Mouse (Mus musculus) retina, postnatal 1 day (tissue): ENCODE results near the gene Atp8b3.

ENCODE experiments used
- DNase-seq: peaks from one replicate; pipeline ENCODE4 v3.0.0-alpha.2; 2012

Atp8b3 gene

GRCm38 (mm10) chr10:80538710-80539394 is at the start of gene Atp8b3:
Gene Atp8b3, minus strand, starts transcription at chr10:80539124.
- DNase-seq, result peak; percentile 87

GRCm38 (mm10) chr10:80587305-80587657 is 48.4 kb upstream of the Atp8b3 start:
- peak; percentile 56 for DNase-seq

GRCm38 (mm10) chr10:80586407-80587304 is 47.7 kb upstream of the Atp8b3 start:
- DNase-seq, result no peak

- DNase-seq, result no peak
Measured at GRCm38 (mm10) chr10:80585581-80585980, 46.7 kb upstream of the Atp8b3 start.

GRCm38 (mm10) chr10:80584642-80585552 is 46.0 kb upstream of the Atp8b3 start:
- DNase-seq, result no peak

- DNase-seq, result no peak
Measured at GRCm38 (mm10) chr10:80584045-80584488, 45.1 kb upstream of the Atp8b3 start.

GRCm38 (mm10) chr10:80583047-80583446 is 44.1 kb upstream of the Atp8b3 start:
- DNase-seq, result no peak

GRCm38 (mm10) chr10:80578911-80579310 is 40.0 kb upstream of the Atp8b3 start:
- peak; percentile 88 for DNase-seq

GRCm38 (mm10) chr10:80578131-80578750 is 39.3 kb upstream of the Atp8b3 start:
- DNase-seq, result peak; percentile 87

- peak; percentile 95 for DNase-seq
Measured at GRCm38 (mm10) chr10:80577195-80578130, 38.5 kb upstream of the Atp8b3 start, which contains the start of gene Klf16. Gene Klf16, minus strand, starts transcription at chr10:80577321.

GRCm38 (mm10) chr10:80576351-80577194 is 37.6 kb upstream of the Atp8b3 start:
- DNase-seq, result peak; percentile 54

GRCm38 (mm10) chr10:80575925-80576324 is 37.0 kb upstream of the Atp8b3 start:
- no peak for DNase-seq

- DNase-seq, result no peak
Measured at GRCm38 (mm10) chr10:80574896-80575295, 36.0 kb upstream of the Atp8b3 start.

- peak; percentile 47 for DNase-seq
Measured at GRCm38 (mm10) chr10:80573944-80574343, 35.0 kb upstream of the Atp8b3 start.

GRCm38 (mm10) chr10:80572477-80572876 is 33.6 kb upstream of the Atp8b3 start:
- DNase-seq, result no peak

- peak; percentile 62 for DNase-seq
Measured at GRCm38 (mm10) chr10:80570871-80571836, 32.2 kb upstream of the Atp8b3 start.

GRCm38 (mm10) chr10:80570419-80570818 is 31.5 kb upstream of the Atp8b3 start:
- DNase-seq, result no peak

GRCm38 (mm10) chr10:80569664-80570066 is 30.7 kb upstream of the Atp8b3 start:
- peak; percentile 58 for DNase-seq

- DNase-seq, result no peak
Measured at GRCm38 (mm10) chr10:80568876-80569275, 30.0 kb upstream of the Atp8b3 start.
